ENCODE assay signal across 8 mouse cellular contexts in the genomic region with DNA sequence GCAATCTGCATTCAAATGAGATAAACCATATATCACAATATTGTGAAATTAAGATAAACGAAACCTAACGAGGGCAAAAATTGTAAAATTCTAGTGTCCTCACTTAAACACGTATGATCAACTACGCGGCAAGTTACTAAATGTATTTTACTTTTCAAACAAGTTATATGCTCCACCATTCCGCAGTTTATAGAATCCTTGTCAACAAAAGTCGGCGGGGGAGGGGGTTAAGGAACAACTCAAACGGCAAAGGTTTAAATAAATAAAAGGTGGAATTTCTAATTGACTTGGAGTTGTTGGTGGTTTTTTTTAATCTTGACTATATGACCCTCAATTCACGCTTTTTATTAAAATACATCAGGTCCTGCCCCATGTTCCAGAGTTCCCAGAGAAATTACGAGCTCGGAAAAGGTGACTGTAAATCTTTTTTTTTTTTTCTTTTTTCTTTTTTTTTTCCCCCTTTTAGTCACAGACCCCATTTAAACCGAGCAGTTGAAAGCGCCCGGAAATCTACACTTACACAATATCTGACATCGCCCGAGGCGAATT. TPM values are rescaled to one million over a fixed set of nuclear protein-coding genes. Genes with fewer than 3 reads are reported as not detected.
DNase-seq lines count a peak whose midpoint lies in the region; ATAC-seq and TF ChIP-seq lines count a peak whose summit lies in the region.

No protein-coding gene starts in this region.

- peak overlapping the region; percentile 71 for H3K4me2 ChIP-seq in hindbrain, embryonic 16.5 days (ENCODE audit: low read length)
- H3K4me2 ChIP-seq in neural tube, embryonic 12.5 days (replicated peaks): peak overlapping the region; percentile 72

- no peak for TF ChIP-seq CTCF in cerebellum, adult 2 months (IDR thresholded peaks at IDR 0.05; ENCODE audit: borderline replicate concordance, insufficient read depth, low read depth, low read length)

- WGBS in cerebellum, adult 2 months: 10% methylated on average over 18 of the region's 18 CpGs
- 6% methylated on average over 18 of the region's 18 CpGs for WGBS in hindbrain, embryonic 16.5 days
- WGBS in neural tube, embryonic 12.5 days: 4% methylated on average over 18 of the region's 18 CpGs

- H3K27me3 ChIP-seq in cerebellum, adult 2 months (ENCODE audit: control insufficient read depth, insufficient read depth, low read length): no peaks in the 10 kb centered on the region
- no peaks in the 10 kb centered on the region for H3K27me3 ChIP-seq in megakaryocyte, embryonic 14.5 days (replicated peaks)
- H3K27me3 ChIP-seq in hindbrain, embryonic 16.5 days (replicated peaks; ENCODE audit: control insufficient read depth, insufficient read depth, low read length): no peaks in the 10 kb centered on the region
- H3K27me3 ChIP-seq in neural tube, embryonic 12.5 days (replicated peaks): no peaks in the 10 kb centered on the region

- peak overlapping the region; percentile 92 for H3K9ac ChIP-seq in hindbrain, embryonic 16.5 days (ENCODE audit: low read depth, low read length)
- peak overlapping the region; percentile 90 for H3K9ac ChIP-seq in neural tube, embryonic 12.5 days

- no peak for DNase-seq in cerebellum, adult 2 months
- DNase-seq in cerebellum, postnatal 4 days (ENCODE audit: low spot score in 2 of 2): no peak
- no peak for DNase-seq in left cerebral cortex, postnatal 4 days

- H3K4me3 ChIP-seq in cerebellum, adult 2 months (replicated peaks; ENCODE audit: insufficient read depth, low read depth, low read length): peak overlapping the region; percentile 78
- peak overlapping the region; percentile 95 for H3K4me3 ChIP-seq in megakaryocyte, embryonic 14.5 days (replicated peaks)
- H3K4me3 ChIP-seq in hindbrain, embryonic 16.5 days (ENCODE audit: low read length): peak overlapping the region; percentile 99
- peak overlapping the region; percentile 87 for H3K4me3 ChIP-seq in neural tube, embryonic 12.5 days

- no peaks in the 10 kb centered on the region for H3K9me3 ChIP-seq in megakaryocyte, embryonic 14.5 days
- no peaks in the 10 kb centered on the region for H3K9me3 ChIP-seq in hindbrain, embryonic 16.5 days (ENCODE audit: control insufficient read depth, low read length)
- H3K9me3 ChIP-seq in neural tube, embryonic 12.5 days: no peaks in the 10 kb centered on the region

- no peak for ATAC-seq in megakaryocyte, adult 5-6 weeks (ENCODE audit: poor library complexity, severe bottlenecking)
- no peak for ATAC-seq in hindbrain, embryonic 16.5 days
- no peak for ATAC-seq in neural tube, embryonic 12.5 days (ENCODE audit: low FRiP score, low read depth)
- ATAC-seq in cerebellum, adult (ENCODE audit: insufficient number of reproducible peaks, low FRiP score, low TSS enrichment): no peak

- H3K27ac ChIP-seq in cerebellum, adult 2 months (ENCODE audit: insufficient read depth, low read length): no peak overlapping the region
- H3K27ac ChIP-seq in hindbrain, embryonic 16.5 days (ENCODE audit: low read depth, low read length): peak overlapping the region; percentile 94
- no peak overlapping the region for H3K27ac ChIP-seq in neural tube, embryonic 12.5 days

- H3K36me3 ChIP-seq in megakaryocyte, embryonic 14.5 days (replicated peaks; ENCODE audit: low read length): peaks cover 3% of the 10 kb centered on the region
- no peaks in the 10 kb centered on the region for H3K36me3 ChIP-seq in hindbrain, embryonic 16.5 days (ENCODE audit: control insufficient read depth, insufficient read depth, low read length)
- no peaks in the 10 kb centered on the region for H3K36me3 ChIP-seq in neural tube, embryonic 12.5 days

- intact Hi-C loops in left cerebral cortex, postnatal 4 days (cut with DNase I): loop anchor here (5.0 kb wide), 1 partner anchor 166 kb away; no protein-coding TSS in a partner anchor

- no peaks in the 10 kb centered on the region for H3K4me1 ChIP-seq in cerebellum, adult 2 months (ENCODE audit: control insufficient read depth, insufficient read depth, low read length)
- peaks cover 30% of the 10 kb centered on the region for H3K4me1 ChIP-seq in megakaryocyte, embryonic 14.5 days
- peaks cover 12% of the 10 kb centered on the region for H3K4me1 ChIP-seq in hindbrain, embryonic 16.5 days (ENCODE audit: control insufficient read depth, insufficient read depth, low read depth, low read length)
- peaks cover 10% of the 10 kb centered on the region; the same call in 1 of the 2 replicates for H3K4me1 ChIP-seq in neural tube, embryonic 12.5 days

- TF ChIP-seq POLR2A in cerebellum, adult 2 months (IDR thresholded peaks at IDR 0.05; ENCODE audit: borderline replicate concordance, insufficient read depth, low read length): no peak

RNA-seq across cellular contexts. Expression of a gene that starts 1.1 kb away (rescaled TPM):
- 6.0 and 6.7 TPM in 2 replicates for polyA plus RNA-seq in cerebellum, adult 2 months (2012; rRNA removed)
- polyA plus RNA-seq in megakaryocyte, embryonic 14.5 days (2012; ENCODE audit: insufficient read depth, low replicate concordance): 14.1 and 20.4 TPM in 2 replicates
- total RNA-seq in megakaryocyte, adult 5-6 weeks (2015): 341 TPM in 2 replicates
- total RNA-seq in megakaryocyte, adult 5-6 weeks (2017): 283 and 309 TPM in 2 replicates
- polyA plus RNA-seq in hindbrain, embryonic 16.5 days (2015; fragmentation: Nextera tagmentation; extraction: Ambion mirVana): 14.5 and 19.7 TPM in 2 replicates
- polyA plus RNA-seq in neural tube, embryonic 12.5 days (2016; fragmentation: Nextera tagmentation; extraction: Ambion mirVana): 30.6 and 35.2 TPM in 2 replicates
- total RNA-seq in left cerebral cortex, postnatal 4 days (2021): 10 to 100 TPM; 28.9 to 29.9 TPM

RNA-seq across cellular contexts. Expression of a gene that starts 33.3 kb away (rescaled TPM):
- 58.4 and 59.0 TPM in 2 replicates for polyA plus RNA-seq in cerebellum, adult 2 months (2012; rRNA removed)
- polyA plus RNA-seq in megakaryocyte, embryonic 14.5 days (2012; ENCODE audit: insufficient read depth, low replicate concordance): 0.64 and 2.2 TPM in 2 replicates
- 22.2 and 23.5 TPM in 2 replicates for total RNA-seq in megakaryocyte, adult 5-6 weeks (2015)
- total RNA-seq in megakaryocyte, adult 5-6 weeks (2017): 22.3 and 27.6 TPM in 2 replicates
- 45.6 and 50.5 TPM in 2 replicates for polyA plus RNA-seq in hindbrain, embryonic 16.5 days (2015; fragmentation: Nextera tagmentation; extraction: Ambion mirVana)
- 43.2 and 45.4 TPM in 2 replicates for polyA plus RNA-seq in neural tube, embryonic 12.5 days (2016; fragmentation: Nextera tagmentation; extraction: Ambion mirVana)
- total RNA-seq in left cerebral cortex, postnatal 4 days (2021): 10 to 100 TPM; 19.2 to 21.5 TPM

Comparison
In these comparisons a context has a peak if more than half of its experiments do, and no peak if none do; other contexts are left out.
1. RNA of a gene that starts 33.3 kb away (polyA plus RNA-seq): 58.4 to 59.0 TPM in cerebellum, adult 2 months, 45.6 to 50.5 TPM in hindbrain, embryonic 16.5 days and 43.2 to 45.4 TPM in neural tube, embryonic 12.5 days; 0.64 to 2.2 TPM in megakaryocyte, embryonic 14.5 days; every median in the first group is over 10 times any median in the second.
2. Peak in every context shown above with its lines, with median percentiles within 50 percentile points of each other: H3K4me3 ChIP-seq.